Mouse (Mus musculus): Measurements from ENCODE around the gene Apoa5. TPM values are rescaled to one million over a fixed set of nuclear protein-coding genes. Genes with fewer than 3 reads are reported as not detected.

Apoa5 gene
- polyA plus RNA-seq, 1 experiment from 2014 or later, result not detected

DNA sequence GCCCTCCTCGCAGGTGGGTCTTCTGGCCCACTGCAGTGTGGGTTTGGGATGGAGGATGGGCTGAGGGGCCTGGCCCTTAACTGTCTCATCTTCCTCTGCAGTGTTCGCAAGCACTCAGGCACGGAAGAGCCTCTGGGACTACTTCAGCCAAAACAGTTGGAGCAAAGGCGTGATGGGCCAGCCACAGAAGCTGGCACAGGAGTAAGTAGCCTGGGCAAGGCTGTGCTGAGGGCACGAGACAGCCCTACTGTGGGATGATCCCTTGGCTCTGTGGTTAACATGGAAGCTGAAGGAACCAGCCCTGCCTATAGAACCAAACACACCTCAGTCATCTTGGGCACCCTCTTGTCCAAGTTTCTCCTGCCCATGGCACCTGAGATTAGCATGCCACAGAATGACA, 692 bp downstream of the Apoa5 start:
- Histone ChIP-seq H3K27ac (no peak overlapping the region), H3K4me2 (no peak overlapping the region), H3K36me3 (no peaks in the 10 kb centered on the region), H3K4me1 (replicated peaks) (peaks cover 11% of the 10 kb centered on the region), H3K9me3 (replicated peaks) (no peaks in the 10 kb centered on the region), H3K27me3 (peaks cover 30% of the 10 kb centered on the region), H3K9ac (no peak overlapping the region), H3K4me3 (no peak overlapping the region)
- WGBS, result 79% methylated on average over 5 of the region's 5 CpGs
- ATAC-seq (replicated peaks; ENCODE audit: insufficient number of reproducible peaks, insufficient read depth, low FRiP score, low read depth), result no peak

DNA sequence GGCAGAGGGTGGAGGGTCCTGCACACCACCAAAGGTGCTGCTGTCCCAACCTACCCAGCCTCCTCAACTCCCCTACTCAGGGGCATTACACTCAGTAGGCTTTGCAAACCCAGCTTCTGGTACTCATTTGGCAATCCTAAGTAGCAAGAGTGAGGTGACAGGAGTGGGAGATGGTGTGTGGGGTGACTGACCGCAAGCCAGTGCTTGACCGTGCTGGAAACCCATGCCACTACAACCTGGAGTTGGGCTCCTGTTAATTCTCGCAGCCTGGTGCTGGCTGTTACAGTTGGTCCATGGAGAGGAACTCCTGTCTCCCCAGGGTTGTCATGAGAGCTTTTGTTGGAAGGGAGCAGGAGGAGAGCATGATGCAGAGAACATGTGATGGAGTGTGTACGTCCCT, 2.3 kb downstream of the Apoa5 start:
- H3K4me2 ChIP-seq, result no peak overlapping the region
- peaks cover 13% of the 10 kb centered on the region for H3K36me3 ChIP-seq
- peaks cover 30% of the 10 kb centered on the region for H3K27me3 ChIP-seq
- no peak overlapping the region for H3K9ac ChIP-seq
- WGBS, result 84% methylated on average over 4 of the region's 4 CpGs
- peaks cover 13% of the 10 kb centered on the region for H3K4me1 ChIP-seq (replicated peaks)
- no peaks in the 10 kb centered on the region for H3K9me3 ChIP-seq (replicated peaks)
- no peak for ATAC-seq (replicated peaks; ENCODE audit: insufficient number of reproducible peaks, insufficient read depth, low FRiP score, low read depth)
- H3K4me3 ChIP-seq, result no peak overlapping the region
- no peak overlapping the region for H3K27ac ChIP-seq

DNA sequence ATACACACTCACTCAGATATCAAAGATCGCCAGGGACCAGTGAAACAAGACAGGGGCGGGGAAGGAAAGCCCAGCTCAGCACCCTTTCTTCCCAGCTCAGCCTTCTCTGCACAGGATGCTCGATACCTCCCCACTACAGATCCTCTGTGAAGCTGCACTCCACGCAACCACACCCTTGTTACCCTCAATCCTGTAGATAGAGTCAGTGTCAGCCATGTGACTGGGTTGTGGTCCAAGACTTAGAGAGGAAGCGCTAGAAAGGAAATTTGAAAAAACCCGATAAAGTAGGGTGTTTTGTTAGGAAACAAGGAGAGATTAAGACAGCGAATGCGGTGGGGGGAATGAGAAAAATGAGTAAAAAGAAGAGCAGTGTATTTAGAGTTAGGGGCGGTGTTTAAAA, 3.6 kb downstream of the Apoa5 start:
- Histone ChIP-seq H3K4me1 (replicated peaks) (peaks cover 13% of the 10 kb centered on the region), H3K4me3 (0 out of 2 replicates have a peak overlapping the region, but pooled peaks have one; percentile 97), H3K27me3 (peaks cover 30% of the 10 kb centered on the region), H3K9me3 (replicated peaks) (no peaks in the 10 kb centered on the region), H3K9ac (no peak overlapping the region), H3K36me3 (peaks cover 25% of the 10 kb centered on the region), H3K4me2 (peak overlapping the region; percentile 89; the same call in 1 of the 2 replicates), H3K27ac (peak overlapping the region; percentile 72)
- WGBS, result 64% methylated on average over 9 of the region's 9 CpGs
- ATAC-seq (replicated peaks; ENCODE audit: insufficient number of reproducible peaks, insufficient read depth, low FRiP score, low read depth), result peak; percentile 48; the same call in 1 of the 2 replicates

- Histone ChIP-seq H3K9me3 (replicated peaks) (no peaks in the 10 kb centered on the region), H3K27me3 (peaks cover 29% of the 10 kb centered on the region), H3K4me1 (replicated peaks) (peaks cover 13% of the 10 kb centered on the region), H3K4me2 (peak within 1 kb of the TSS; percentile 89), H3K9ac (peak within 1 kb of the TSS; percentile 67), H3K4me3 (peak within 1 kb of the TSS; percentile 97), H3K27ac (peak within 1 kb of the TSS; percentile 72), H3K36me3 (peaks cover 33% of the 10 kb centered on the region)
- ATAC-seq (replicated peaks; ENCODE audit: insufficient number of reproducible peaks, insufficient read depth, low FRiP score, low read depth), result peak; percentile 92
- WGBS, result 6% methylated on average over 37 of the region's 45 CpGs
Measured at GRCm38 (mm10) chr9:46272677-46273454, 4.4 kb downstream of the Apoa5 start, which contains the start of gene Zpr1. Gene Zpr1, plus strand, starts transcription at chr9:46273064.

DNA sequence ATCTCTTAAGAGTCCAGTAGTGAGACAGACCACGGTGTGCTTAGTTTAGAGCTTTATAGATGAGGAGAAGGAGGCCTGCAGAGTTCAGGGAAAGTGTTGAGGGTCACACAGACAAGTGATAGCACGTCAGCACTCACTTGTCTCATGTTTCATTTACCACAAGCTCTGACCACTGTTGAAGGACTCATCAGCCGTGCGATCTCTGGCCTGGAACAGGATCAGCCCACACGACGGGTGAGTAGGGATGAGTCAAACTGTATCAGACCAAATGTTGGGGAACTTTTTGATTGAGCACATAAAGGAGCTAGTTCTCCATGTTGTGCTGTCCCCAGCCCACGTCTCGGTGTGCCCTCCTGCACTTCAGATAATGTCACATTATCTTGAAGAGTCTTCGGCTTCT, 6.1 kb downstream of the Apoa5 start:
- H3K4me3 ChIP-seq, result 0 out of 2 replicates have a peak overlapping the region, but pooled peaks have one; percentile 97

GRCm38 (mm10) chr9:46282631-46283436, 14.4 kb downstream of the Apoa5 start, which contains the start of gene Bud13:
Gene Bud13, plus strand, starts transcription at chr9:46283008.
- peak within 1 kb of the TSS; percentile 95 for H3K4me3 ChIP-seq
- peak within 1 kb of the TSS; percentile 74 for H3K4me2 ChIP-seq
- no peaks in the 10 kb centered on the region for H3K27me3 ChIP-seq
- under 1% methylated on average over 55 of the region's 55 CpGs for WGBS
- H3K36me3 ChIP-seq, result peaks cover 51% of the 10 kb centered on the region
- peak; percentile 89 for ATAC-seq (replicated peaks; ENCODE audit: insufficient number of reproducible peaks, insufficient read depth, low FRiP score, low read depth)
- H3K4me1 ChIP-seq (replicated peaks), result peaks cover 8% of the 10 kb centered on the region
- no peaks in the 10 kb centered on the region for H3K9me3 ChIP-seq (replicated peaks)
- peak within 1 kb of the TSS; percentile 89 for H3K27ac ChIP-seq
- peak within 1 kb of the TSS; percentile 92 for H3K9ac ChIP-seq

More for the DNA sequence above, 6.1 kb downstream of the Apoa5 start:
- no peak for ATAC-seq (replicated peaks; ENCODE audit: insufficient number of reproducible peaks, insufficient read depth, low FRiP score, low read depth)
- H3K9me3 ChIP-seq (replicated peaks), result no peaks in the 10 kb centered on the region
- H3K27ac ChIP-seq, result no peak overlapping the region
- H3K36me3 ChIP-seq, result peaks cover 45% of the 10 kb centered on the region
- peaks cover 14% of the 10 kb centered on the region for H3K27me3 ChIP-seq
- H3K4me2 ChIP-seq, result 0 out of 2 replicates have a peak overlapping the region, but pooled peaks have one; percentile 89
- 61% methylated on average over 9 of the region's 9 CpGs for WGBS
- no peak overlapping the region for H3K9ac ChIP-seq
- peaks cover 13% of the 10 kb centered on the region for H3K4me1 ChIP-seq (replicated peaks)

DNA sequence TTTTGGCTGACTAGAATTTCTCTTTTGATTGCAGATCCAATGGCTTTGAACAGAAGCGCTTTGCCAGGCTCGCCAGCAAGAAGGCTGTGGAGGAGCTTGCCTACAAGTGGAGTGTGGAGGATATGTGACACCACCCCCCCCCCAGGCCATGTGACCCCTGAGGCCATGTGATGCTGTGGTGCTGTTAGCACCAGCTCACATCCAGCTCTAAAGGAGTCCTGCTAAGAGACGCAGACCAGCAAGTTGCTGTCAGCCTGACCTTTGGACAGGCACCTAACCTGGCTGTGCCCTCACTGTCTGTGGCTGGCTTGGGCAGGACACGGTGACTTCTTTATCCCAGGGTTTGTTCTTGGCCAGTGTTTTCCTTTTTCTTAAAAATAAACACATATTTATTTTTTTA, 29.9 kb downstream of the Apoa5 start:
- no peak overlapping the region for H3K9ac ChIP-seq
- no peaks in the 10 kb centered on the region for H3K9me3 ChIP-seq (replicated peaks)
- ATAC-seq (replicated peaks; ENCODE audit: insufficient number of reproducible peaks, insufficient read depth, low FRiP score, low read depth), result no peak
- no peak overlapping the region for H3K27ac ChIP-seq
- no peak overlapping the region for H3K4me2 ChIP-seq
- no peak overlapping the region for H3K4me3 ChIP-seq
- H3K36me3 ChIP-seq, result peaks cover 54% of the 10 kb centered on the region
- H3K27me3 ChIP-seq, result no peaks in the 10 kb centered on the region
- 77% methylated on average over 4 of the region's 4 CpGs for WGBS
- no peaks in the 10 kb centered on the region for H3K4me1 ChIP-seq (replicated peaks)

GRCm38 (mm10) chr9:46302142-46302541, 33.7 kb downstream of the Apoa5 start:
- H3K9me3 ChIP-seq (replicated peaks), result no peaks in the 10 kb centered on the region
- no peak overlapping the region for H3K4me3 ChIP-seq
- no peaks in the 10 kb centered on the region for H3K27me3 ChIP-seq
- no peak overlapping the region for H3K4me2 ChIP-seq
- no peak overlapping the region for H3K9ac ChIP-seq
- H3K36me3 ChIP-seq, result peaks cover 25% of the 10 kb centered on the region
- no peak overlapping the region for H3K27ac ChIP-seq
- 6% methylated on average over 2 of the region's 2 CpGs for WGBS
- no peak for ATAC-seq (replicated peaks; ENCODE audit: insufficient number of reproducible peaks, insufficient read depth, low FRiP score, low read depth)
- no peaks in the 10 kb centered on the region for H3K4me1 ChIP-seq (replicated peaks)

- Histone ChIP-seq H3K27me3 (peaks cover 24% of the 10 kb centered on the region), H3K4me3 (no peak overlapping the region), H3K9me3 (replicated peaks) (no peaks in the 10 kb centered on the region), H3K4me1 (replicated peaks) (no peaks in the 10 kb centered on the region), H3K36me3 (no peaks in the 10 kb centered on the region), H3K27ac (no peak overlapping the region), H3K9ac (no peak overlapping the region), H3K4me2 (no peak overlapping the region)
- no peak for ATAC-seq (replicated peaks; ENCODE audit: insufficient number of reproducible peaks, insufficient read depth, low FRiP score, low read depth)
- 14% methylated on average over 7 of the region's 7 CpGs for WGBS
Measured at GRCm38 (mm10) chr9:46309121-46309520, 40.7 kb downstream of the Apoa5 start.

DNA sequence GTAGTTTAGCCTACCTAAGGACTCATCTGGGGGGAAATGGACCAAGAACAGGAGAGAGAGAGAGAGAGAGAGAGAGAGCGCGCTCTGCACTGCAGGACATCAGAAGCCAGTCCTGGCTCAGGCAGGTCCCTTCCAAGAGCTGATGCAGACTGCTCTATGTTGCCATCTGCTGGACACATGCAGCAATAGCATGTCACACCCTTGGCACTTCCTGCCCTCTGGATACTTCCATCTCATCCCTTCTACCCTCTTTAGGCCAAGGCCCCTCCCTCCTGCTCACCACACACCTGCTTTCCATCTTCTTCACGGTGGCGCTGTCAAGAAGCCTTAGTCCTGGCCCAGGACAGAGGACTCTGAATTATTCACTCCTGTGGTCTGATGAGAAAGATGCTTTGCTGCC, 46.1 kb downstream of the Apoa5 start:
- no peak overlapping the region for H3K9ac ChIP-seq
- H3K27ac ChIP-seq, result no peak overlapping the region
- H3K36me3 ChIP-seq, result no peaks in the 10 kb centered on the region
- no peak overlapping the region for H3K4me2 ChIP-seq
- no peaks in the 10 kb centered on the region for H3K4me1 ChIP-seq (replicated peaks)
- H3K9me3 ChIP-seq (replicated peaks), result no peaks in the 10 kb centered on the region
- whole genome bisulfite sequencing, result 8% methylated on average over 4 of the region's 4 CpGs
- peaks cover 13% of the 10 kb centered on the region; the same call in 1 of the 2 replicates for H3K27me3 ChIP-seq
- H3K4me3 ChIP-seq, result no peak overlapping the region
- 0 out of 2 replicates have a peak, but pooled peaks have one; percentile 27 for ATAC-seq (replicated peaks; ENCODE audit: insufficient number of reproducible peaks, insufficient read depth, low FRiP score, low read depth)

DNA sequence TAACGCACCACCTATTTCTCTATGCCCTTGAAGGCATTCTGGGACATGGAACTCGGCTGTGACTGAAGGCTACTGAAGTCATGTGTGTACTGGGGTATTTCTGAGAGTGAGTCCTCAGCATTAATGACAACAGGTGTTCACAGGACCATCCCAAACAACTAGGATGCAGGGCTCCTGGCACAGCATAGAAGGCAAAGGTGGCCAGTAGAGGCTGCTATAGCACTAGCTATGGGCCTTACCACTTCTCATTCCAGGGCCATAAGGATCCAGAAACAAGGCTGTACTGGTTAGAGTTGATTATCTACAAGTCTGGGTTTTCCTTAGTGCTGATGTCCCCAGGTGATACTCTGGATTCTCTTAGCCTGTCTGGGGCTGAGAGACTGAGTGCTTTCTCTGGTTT, 46.5 kb downstream of the Apoa5 start:
- no peak overlapping the region for H3K27ac ChIP-seq
- ATAC-seq (replicated peaks; ENCODE audit: insufficient number of reproducible peaks, insufficient read depth, low FRiP score, low read depth), result no peak
- H3K36me3 ChIP-seq, result no peaks in the 10 kb centered on the region
- no peak overlapping the region for H3K4me3 ChIP-seq
- H3K27me3 ChIP-seq, result peaks cover 12% of the 10 kb centered on the region; the same call in 1 of the 2 replicates
- no peaks in the 10 kb centered on the region for H3K9me3 ChIP-seq (replicated peaks)
- 45% methylated on average over 2 of the region's 2 CpGs for whole genome bisulfite sequencing
- H3K4me1 ChIP-seq (replicated peaks), result no peaks in the 10 kb centered on the region
- no peak overlapping the region for H3K9ac ChIP-seq
- H3K4me2 ChIP-seq, result no peak overlapping the region
